17 mouse cellular contexts compared by ENCODE assay signal in the genomic region with DNA sequence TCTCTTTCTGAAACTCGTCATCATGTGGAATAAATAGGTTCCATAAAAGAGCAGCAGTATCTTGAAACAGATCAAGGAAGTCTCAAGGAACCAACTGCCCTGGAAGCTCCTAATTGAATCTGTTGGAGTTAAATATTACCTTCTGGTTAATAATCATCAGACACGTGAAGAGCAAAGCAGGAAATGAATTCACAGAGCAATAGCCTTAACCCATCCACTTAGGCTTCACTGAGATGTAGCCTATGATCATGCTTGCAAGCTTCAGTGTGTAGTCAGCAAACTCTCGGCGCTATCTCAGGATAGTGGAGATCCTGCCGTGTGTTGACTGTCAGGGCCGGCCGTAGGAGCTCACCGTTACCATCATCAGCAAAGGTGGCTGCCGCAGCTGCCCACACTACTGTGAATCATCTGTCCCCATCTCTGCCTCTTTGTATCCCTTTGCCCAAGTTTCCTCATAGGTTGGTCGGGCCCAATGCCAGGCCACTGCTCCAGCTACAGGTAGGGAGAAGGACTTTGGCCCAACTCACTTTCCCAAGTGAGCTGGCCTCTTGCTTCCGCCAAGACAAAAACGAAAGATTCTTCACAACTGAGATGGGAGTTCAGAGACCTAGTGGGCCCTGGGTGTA. TPM values are rescaled to one million over a fixed set of nuclear protein-coding genes. Genes with fewer than 3 reads are reported as not detected.
A peak's percentile ranks its signal among the peaks of the same experiment; 100 is the strongest.
DNase-seq lines count a peak whose midpoint lies in the region; ATAC-seq lines count a peak whose summit lies in the region.
"Had no signal": no experiment of that assay in that cellular context is flagged by ENCODE, and none has a peak within 500 bp of the region (broad histone marks: within the 10 kb centered on the region; RNA-seq: fewer than 3 reads in every experiment).

No protein-coding gene starts in this region.

- peak overlapping the region; percentile 91 for H3K27ac ChIP-seq in intestine, embryonic 15.5 days
- H3K27ac ChIP-seq in stomach, embryonic 16.5 days (ENCODE audit: low read length): 0 out of 2 replicates have a peak overlapping the region, but pooled peaks have one; percentile 17
- H3K27ac ChIP-seq in heart, embryonic 10.5 days: no peak overlapping the region
- H3K27ac ChIP-seq: hindbrain, embryonic 13.5 days; lung, embryonic 15.5 days; midbrain, embryonic 13.5 days; neural tube, embryonic 15.5 days had no signal

- peak overlapping the region; percentile 45 for H3K4me2 ChIP-seq in intestine, embryonic 15.5 days (replicated peaks)
- no peak overlapping the region for H3K4me2 ChIP-seq in stomach, embryonic 16.5 days (ENCODE audit: low read depth, low read length)
- H3K4me2 ChIP-seq: embryonic facial prominence, embryonic 15.5 days; hindbrain, embryonic 13.5 days; liver, embryonic 11.5 days; lung, embryonic 15.5 days; midbrain, embryonic 13.5 days; neural tube, embryonic 15.5 days had no signal

- 61% methylated on average over 12 of the region's 12 CpGs for WGBS in intestine, embryonic 15.5 days
- WGBS in stomach, embryonic 16.5 days: 78% methylated on average over 12 of the region's 12 CpGs
- WGBS in heart, embryonic 10.5 days: 86% methylated on average over 12 of the region's 12 CpGs

- peak; percentile 92 for ATAC-seq in intestine, embryonic 15.5 days
- peak; percentile 45; the same call in 1 of the 2 replicates for ATAC-seq in stomach, embryonic 16.5 days (ENCODE audit: insufficient read depth, low FRiP score)
- ATAC-seq: midbrain, embryonic 13.5 days had no signal

- no peaks in the 10 kb centered on the region for H3K36me3 ChIP-seq in intestine, embryonic 15.5 days
- no peaks in the 10 kb centered on the region for H3K36me3 ChIP-seq in stomach, embryonic 16.5 days (ENCODE audit: control insufficient read depth, insufficient read depth, low read length)
- peaks cover 15% of the 10 kb centered on the region; the same call in 1 of the 2 replicates for H3K36me3 ChIP-seq in heart, embryonic 10.5 days
- H3K36me3 ChIP-seq: midbrain, embryonic 13.5 days had no signal

- no peaks in the 10 kb centered on the region for H3K27me3 ChIP-seq in intestine, embryonic 15.5 days (replicated peaks)
- no peaks in the 10 kb centered on the region for H3K27me3 ChIP-seq in stomach, embryonic 16.5 days (ENCODE audit: control insufficient read depth, insufficient read depth, low read length)
- H3K27me3 ChIP-seq in heart, embryonic 10.5 days (ENCODE audit: insufficient read depth, poor library complexity, severe bottlenecking): no peaks in the 10 kb centered on the region
- H3K27me3 ChIP-seq: embryonic facial prominence, embryonic 15.5 days; hindbrain, embryonic 13.5 days; lung, embryonic 15.5 days; midbrain, embryonic 13.5 days; neural tube, embryonic 15.5 days had no signal

- no peaks in the 10 kb centered on the region for H3K9me3 ChIP-seq in intestine, embryonic 15.5 days
- H3K9me3 ChIP-seq in stomach, embryonic 16.5 days (replicated peaks; ENCODE audit: control insufficient read depth, low read length): no peaks in the 10 kb centered on the region
- no peaks in the 10 kb centered on the region for H3K9me3 ChIP-seq in heart, embryonic 10.5 days
- H3K9me3 ChIP-seq: embryonic facial prominence, embryonic 15.5 days; hindbrain, embryonic 13.5 days; lung, embryonic 15.5 days; neural tube, embryonic 15.5 days had no signal

- no peak overlapping the region for H3K9ac ChIP-seq in intestine, embryonic 15.5 days
- no peak overlapping the region for H3K9ac ChIP-seq in stomach, embryonic 16.5 days (ENCODE audit: low read length)
- H3K9ac ChIP-seq: embryonic facial prominence, embryonic 15.5 days; hindbrain, embryonic 13.5 days; lung, embryonic 15.5 days; midbrain, embryonic 13.5 days; neural tube, embryonic 15.5 days had no signal

- peak; percentile 75 for DNase-seq in kidney, adult 18-20 months
- DNase-seq in kidney, postnatal 10 days: peak; percentile 73
- no peak for DNase-seq in right cerebral cortex, postnatal 14 days
- no peak for DNase-seq in retina, embryonic 14.5 days (ENCODE audit: low spot score)
- DNase-seq in heart, embryonic 10.5 days (ENCODE audit: low spot score): no peak
- DNase-seq: gastrocnemius, postnatal 10 days; layer of hippocampus, postnatal 36 days; thymus, postnatal 14 days had no signal

- H3K4me1 ChIP-seq in intestine, embryonic 15.5 days (replicated peaks): no peaks in the 10 kb centered on the region
- peaks cover 3% of the 10 kb centered on the region; the same call in 1 of the 2 replicates for H3K4me1 ChIP-seq in stomach, embryonic 16.5 days (ENCODE audit: control insufficient read depth, insufficient read depth, low read length)
- no peaks in the 10 kb centered on the region for H3K4me1 ChIP-seq in heart, embryonic 10.5 days
- H3K4me1 ChIP-seq: hindbrain, embryonic 13.5 days; lung, embryonic 15.5 days; midbrain, embryonic 13.5 days had no signal

- H3K4me3 ChIP-seq in intestine, embryonic 15.5 days (replicated peaks): no peak overlapping the region; the same call in 1 of the 2 replicates
- H3K4me3 ChIP-seq in stomach, embryonic 16.5 days (replicated peaks; ENCODE audit: low read length): no peak overlapping the region
- no peak overlapping the region for H3K4me3 ChIP-seq in heart, embryonic 10.5 days
- H3K4me3 ChIP-seq: embryonic facial prominence, embryonic 15.5 days; hindbrain, embryonic 13.5 days; lung, embryonic 15.5 days; midbrain, embryonic 13.5 days; myocyte; neural tube, embryonic 15.5 days had no signal

RNA-seq across cellular contexts. Expression of a gene that starts 6.9 kb away (rescaled TPM):
- 64.7 and 71.9 TPM in 2 replicates for polyA plus RNA-seq in intestine, embryonic 15.5 days (2015; fragmentation: Nextera tagmentation; extraction: Ambion mirVana)
- 47.0 and 47.6 TPM in 2 replicates for polyA plus RNA-seq in stomach, embryonic 16.5 days (2015; fragmentation: Nextera tagmentation; extraction: Ambion mirVana)
- polyA plus RNA-seq in heart, embryonic 10.5 days (2016; fragmentation: Nextera tagmentation; extraction: Ambion mirVana): 9.8 and 15.1 TPM in 2 replicates

Comparison
In these comparisons a context has a peak if more than half of its experiments do, and no peak if none do; other contexts are left out.
1. DNase-seq: peak in kidney, adult 18-20 months (single experiment) and kidney, postnatal 10 days (single experiment); none in right cerebral cortex, postnatal 14 days (single experiment), retina, embryonic 14.5 days (single experiment) and heart, embryonic 10.5 days (single experiment).